In genomic region chr9:62812216-62813049, GRCm38 (mm10) we compare ENCODE assay signal across 8 mouse cellular contexts. TPM values are rescaled to one million over a fixed set of nuclear protein-coding genes. Genes with fewer than 3 reads are reported as not detected.
DNase-seq lines count a peak whose midpoint lies in the region; ATAC-seq and TF ChIP-seq lines count a peak whose summit lies in the region.

No protein-coding gene starts in this region.

- no peaks in the 10 kb centered on the region for H3K9me3 ChIP-seq in MEL (replicated peaks; ENCODE audit: insufficient read depth, low read length)
- no peaks in the 10 kb centered on the region for H3K9me3 ChIP-seq in forebrain, embryonic 12.5 days
- H3K9me3 ChIP-seq in liver, embryonic 16.5 days (replicated peaks; ENCODE audit: control insufficient read depth, low read length), result no peaks in the 10 kb centered on the region

- TF ChIP-seq POLR2A in MEL (IDR thresholded peaks at IDR 0.05; ENCODE audit: control insufficient read depth in 1 of 2, insufficient read depth in 1 of 2, low read depth in 1 of 2, low read length in 2 of 2, poor library complexity in 1 of 2), result no peak; a peak in 1 of 4 replicates

- peak overlapping the region; percentile 81 for H3K9ac ChIP-seq in MEL (ENCODE audit: control insufficient read depth, low read depth, low read length, poor library complexity, severe bottlenecking)
- peak overlapping the region; percentile 94 for H3K9ac ChIP-seq in forebrain, embryonic 12.5 days
- peak overlapping the region; percentile 65 for H3K9ac ChIP-seq in liver, embryonic 16.5 days (ENCODE audit: low read depth, low read length)

- ATAC-seq in forebrain, embryonic 12.5 days (ENCODE audit: low FRiP score), result peak; percentile 39; the same call in 1 of the 2 replicates
- ATAC-seq in liver, embryonic 16.5 days (ENCODE audit: low read depth), result no peak

- no peak for TF ChIP-seq RAD21 in MEL (IDR thresholded peaks at IDR 0.05; ENCODE audit: low read depth, low read length)

- peak; percentile 9 for DNase-seq in kidney, adult 18-20 months
- no peak for DNase-seq in kidney, adult 11 months
- DNase-seq in MEL (ENCODE audit: low read depth, low spot score), result peak; percentile 59
- no peak for DNase-seq in urinary bladder, postnatal 4 days (ENCODE audit: low spot score in 2 of 2)
- DNase-seq in adrenal gland, postnatal 10 days, result no peak
- DNase-seq in frontal cortex, postnatal 36 days (ENCODE audit: low spot score in 2 of 2), result no peak

- peak overlapping the region; percentile 84 for H3K27ac ChIP-seq in MEL (ENCODE audit: control insufficient read depth, low read depth, low read length)
- H3K27ac ChIP-seq in forebrain, embryonic 12.5 days, result peak overlapping the region; percentile 96
- H3K27ac ChIP-seq in liver, embryonic 16.5 days (ENCODE audit: low read length), result 0 out of 2 replicates have a peak overlapping the region, but pooled peaks have one; percentile 21

- H3K4me1 ChIP-seq in MEL (ENCODE audit: control insufficient read depth in 1 of 2, insufficient read depth in 2 of 2, low read length in 2 of 2), result peaks cover 20 to 23% of the 10 kb centered on the region in 2 experiments
- H3K4me1 ChIP-seq in forebrain, embryonic 12.5 days, result peaks cover 34% of the 10 kb centered on the region
- H3K4me1 ChIP-seq in liver, embryonic 16.5 days (ENCODE audit: control insufficient read depth, low read depth, low read length), result peaks cover 22% of the 10 kb centered on the region

- no peak; a peak in 1 of 4 replicates for TF ChIP-seq EP300 in MEL (IDR thresholded peaks at IDR 0.05; ENCODE audit: low read depth in 1 of 2, low read length in 2 of 2)

- H3K36me3 ChIP-seq in MEL (ENCODE audit: control insufficient read depth in 1 of 2, insufficient read depth in 2 of 2, low read length in 2 of 2), result peaks cover 0 to 36% of the 10 kb centered on the region in 2 experiments; a peak in 3 of 4 replicates
- no peaks in the 10 kb centered on the region for H3K36me3 ChIP-seq in forebrain, embryonic 12.5 days (replicated peaks)
- no peaks in the 10 kb centered on the region for H3K36me3 ChIP-seq in liver, embryonic 16.5 days (ENCODE audit: control insufficient read depth, insufficient read depth)

- H3K27me3 ChIP-seq in MEL (ENCODE audit: control insufficient read depth in 1 of 2, insufficient read depth in 2 of 2, low read length in 2 of 2), result no peaks in the 10 kb centered on the region
- H3K27me3 ChIP-seq in forebrain, embryonic 12.5 days, result no peaks in the 10 kb centered on the region
- no peaks in the 10 kb centered on the region for H3K27me3 ChIP-seq in liver, embryonic 16.5 days (ENCODE audit: control insufficient read depth, insufficient read depth, low read depth, low read length)

- WGBS in forebrain, embryonic 12.5 days, result 7% methylated on average over 14 of the region's 14 CpGs
- WGBS in liver, embryonic 16.5 days (ENCODE audit: insufficient replicate concordance), result 22% methylated on average over 14 of the region's 14 CpGs

- H3K4me3 ChIP-seq in MEL (ENCODE audit: control insufficient read depth in 1 of 2, insufficient read depth in 1 of 2, low read depth in 2 of 2, low read length in 2 of 2), result peak overlapping the region; percentile 73 to 85
- H3K4me3 ChIP-seq in forebrain, embryonic 12.5 days (replicated peaks), result peak overlapping the region; percentile 99
- peak overlapping the region; percentile 100 for H3K4me3 ChIP-seq in liver, embryonic 16.5 days (ENCODE audit: low read depth, low read length)

- H3K4me2 ChIP-seq in forebrain, embryonic 12.5 days, result peak overlapping the region; percentile 96
- peak overlapping the region; percentile 70 for H3K4me2 ChIP-seq in liver, embryonic 16.5 days (ENCODE audit: low read depth, low read length)

- H3K79me2 ChIP-seq in MEL (ENCODE audit: control insufficient read depth, insufficient read depth, low read length, poor library complexity), result peaks cover 43% of the 10 kb centered on the region

- TF ChIP-seq CTCF in MEL (IDR thresholded peaks at IDR 0.05 in 2 of 3, conservative IDR thresholded peaks at IDR 0.05 in 1 of 3; ENCODE audit: control insufficient read depth in 1 of 3, insufficient read depth in 1 of 3, low read depth in 2 of 3, low read length in 3 of 3, poor library complexity in 1 of 3, severe bottlenecking in 1 of 3), result no peak

TF ChIP-seq in MEL, 35 proteins besides CTCF, POLR2A, EP300 and RAD21:
- TF ChIP-seq USF2 (IDR thresholded peaks at IDR 0.05; ENCODE audit: borderline replicate concordance in 1 of 2, insufficient read depth in 1 of 2, low read depth in 1 of 2, low read length in 2 of 2), result no peak
- no peak for TF ChIP-seq NELFE (IDR thresholded peaks at IDR 0.05; ENCODE audit: low read depth, low read length)
- no peak for TF ChIP-seq HCFC1 (IDR thresholded peaks at IDR 0.05; ENCODE audit: low read depth, low read length)
- no peak for TF ChIP-seq TBP (IDR thresholded peaks at IDR 0.05; ENCODE audit: low read depth, low read length)
- TF ChIP-seq USF1 (IDR thresholded peaks at IDR 0.05; ENCODE audit: low read depth, low read length), result peak; percentile 74
- TF ChIP-seq GABPA (IDR thresholded peaks at IDR 0.05; ENCODE audit: low read depth, low read length), result no peak
- no peak for TF ChIP-seq MAFK (IDR thresholded peaks at IDR 0.05; ENCODE audit: borderline replicate concordance, low read depth, low read length)
- TF ChIP-seq MXI1 (IDR thresholded peaks at IDR 0.05; ENCODE audit: low read depth, low read length), result peak; percentile 28; the same call in 1 of the 2 replicates
- no peak for TF ChIP-seq KAT2A (conservative IDR thresholded peaks at IDR 0.05; ENCODE audit: low read depth, low read length)
- TF ChIP-seq POLR2AphosphoS2 (IDR thresholded peaks at IDR 0.05; ENCODE audit: low read length), result no peak
- no peak for TF ChIP-seq ZC3H11A (IDR thresholded peaks at IDR 0.05; ENCODE audit: low read depth, low read length)
- TF ChIP-seq MAZ (IDR thresholded peaks at IDR 0.05; ENCODE audit: low read depth, low read length), result no peak
- no peak for TF ChIP-seq ETS1 (IDR thresholded peaks at IDR 0.05; ENCODE audit: low read depth, low read length)
- peak; percentile 78 for TF ChIP-seq ZNF384 (IDR thresholded peaks at IDR 0.05; ENCODE audit: low read depth, low read length)
- no peak; the same call in 1 of the 2 replicates for TF ChIP-seq POLR2AphosphoS5 (IDR thresholded peaks at IDR 0.05; ENCODE audit: borderline replicate concordance, low read depth, low read length)
- no peak for TF ChIP-seq MYB (IDR thresholded peaks at IDR 0.05; ENCODE audit: low read depth, low read length)
- no peak for TF ChIP-seq MAX (IDR thresholded peaks at IDR 0.05; ENCODE audit: low read length)
- no peak for TF ChIP-seq NRF1 (IDR thresholded peaks at IDR 0.05; ENCODE audit: insufficient read depth, low read depth, low read length, poor library complexity, severe bottlenecking)
TF ChIP-seq in MEL: peak in this region for 3.

RNA-seq across cellular contexts. Expression of gene Fem1b, which starts 0.7 kb away (rescaled TPM):
- 50.5 and 55.1 TPM in 2 replicates for total RNA-seq in MEL (2012; rRNA removed)
- polyA plus RNA-seq in MEL (2012; ENCODE audit: insufficient read depth in 1 of 2, insufficient read length in 2 of 2, low read depth in 1 of 2, low replicate concordance in 2 of 2, missing spikeins in 1 of 2), result 10 to 100 TPM; 38.2 to 99.4 TPM
- 56.6 and 59.0 TPM in 2 replicates for polyA plus RNA-seq in forebrain, embryonic 12.5 days (2016; fragmentation: Nextera tagmentation; extraction: Ambion mirVana)
- polyA plus RNA-seq in liver, embryonic 16.5 days (2015; fragmentation: Nextera tagmentation; extraction: Ambion mirVana), result 8.0 and 8.4 TPM in 2 replicates
- 10 to 100 TPM; 34.5 to 37.6 TPM for total RNA-seq in adrenal gland, postnatal 10 days (2021)

RNA-seq across cellular contexts. Expression of gene Cln6, which starts 26.2 kb away (rescaled TPM):
- 26.5 and 29.4 TPM in 2 replicates for total RNA-seq in MEL (2012; rRNA removed)
- polyA plus RNA-seq in MEL (2012; ENCODE audit: insufficient read depth in 1 of 2, insufficient read length in 2 of 2, low read depth in 1 of 2, low replicate concordance in 2 of 2, missing spikeins in 1 of 2), result 10 to 100 TPM in 1 of 2 experiments, not detected in 1; 52.1 TPM
- polyA plus RNA-seq in forebrain, embryonic 12.5 days (2016; fragmentation: Nextera tagmentation; extraction: Ambion mirVana), result 8.5 and 9.8 TPM in 2 replicates
- polyA plus RNA-seq in liver, embryonic 16.5 days (2015; fragmentation: Nextera tagmentation; extraction: Ambion mirVana), result 11.7 and 13.2 TPM in 2 replicates
- total RNA-seq in adrenal gland, postnatal 10 days (2021), result 10 to 100 TPM; 18.2 to 24.4 TPM

RNA-seq across cellular contexts. Expression of gene Calml4, which starts 45.4 kb away (rescaled TPM):
- total RNA-seq in MEL (2012; rRNA removed), result 0.62 and 1.0 TPM in 2 replicates
- 1 to 10 TPM in 1 of 2 experiments, not detected in 1; 4.6 TPM for polyA plus RNA-seq in MEL (2012; ENCODE audit: insufficient read depth in 1 of 2, insufficient read length in 2 of 2, low read depth in 1 of 2, low replicate concordance in 2 of 2, missing spikeins in 1 of 2)
- polyA plus RNA-seq in forebrain, embryonic 12.5 days (2016; fragmentation: Nextera tagmentation; extraction: Ambion mirVana), result 1.8 and 3.1 TPM in 2 replicates
- 1.9 and 4.0 TPM in 2 replicates for polyA plus RNA-seq in liver, embryonic 16.5 days (2015; fragmentation: Nextera tagmentation; extraction: Ambion mirVana)
- total RNA-seq in adrenal gland, postnatal 10 days (2021), result 10 to 100 TPM; 12.2 to 13.7 TPM

Comparison
In these comparisons a context has a peak if more than half of its experiments do, and no peak if none do; other contexts are left out.
1. DNase-seq: peak in kidney, adult 18-20 months (single experiment) and MEL (single experiment); none in kidney, adult 11 months (single experiment), urinary bladder, postnatal 4 days (0 of 2), adrenal gland, postnatal 10 days (single experiment) and frontal cortex, postnatal 36 days (0 of 2).
2. H3K27ac ChIP-seq: peak in every context shown above with its lines; median percentile 96 in forebrain, embryonic 12.5 days; 84 in MEL; 21 in liver, embryonic 16.5 days.
3. Peak in every context shown above with its lines, with median percentiles within 50 percentile points of each other: H3K4me3 ChIP-seq and H3K9ac ChIP-seq.